Mouse (Mus musculus): ENCODE data around the gene Pcdh7. TPM values are rescaled to one million over a fixed set of nuclear protein-coding genes. Genes with fewer than 3 reads are reported as not detected.

Pcdh7 gene
- polyA plus RNA-seq, 1 experiment from 2014 or later: 16.5 TPM

GRCm38 (mm10) chr5:57774496-57774895, 56.7 kb downstream of the Pcdh7 start:
- Histone ChIP-seq H3K9ac (no peak overlapping the region), H3K9me3 (no peaks in the 10 kb centered on the region), H3K4me3 (no peak overlapping the region), H3K27ac (replicated peaks) (no peak overlapping the region), H3K36me3 (0 out of 2 replicates have a peak, but pooled peaks cover 2% of the 10 kb centered on the region), H3K4me1 (peaks cover 53% of the 10 kb centered on the region), H3K4me2 (no peak overlapping the region), H3K27me3 (replicated peaks) (no peaks in the 10 kb centered on the region)
- no peak for ATAC-seq (ENCODE audit: extremely low read depth, insufficient number of reproducible peaks, low FRiP score, low TSS enrichment)
- WGBS: 83% methylated on average over 2 of the region's 2 CpGs

GRCm38 (mm10) chr5:57778093-57778492, 60.3 kb downstream of the Pcdh7 start:
- Histone ChIP-seq H3K9ac (no peak overlapping the region), H3K9me3 (no peaks in the 10 kb centered on the region), H3K36me3 (no peaks in the 10 kb centered on the region), H3K4me1 (peaks cover 43% of the 10 kb centered on the region), H3K4me3 (no peak overlapping the region), H3K27ac (replicated peaks) (peak overlapping the region; percentile 61), H3K27me3 (replicated peaks) (no peaks in the 10 kb centered on the region), H3K4me2 (peak overlapping the region; percentile 26)
- WGBS: 15% methylated on average over 3 of the region's 3 CpGs
- ATAC-seq (ENCODE audit: extremely low read depth, insufficient number of reproducible peaks, low FRiP score, low TSS enrichment): no peak

- Histone ChIP-seq H3K4me2 (no peak overlapping the region), H3K4me3 (no peak overlapping the region), H3K36me3 (no peaks in the 10 kb centered on the region), H3K27me3 (replicated peaks) (no peaks in the 10 kb centered on the region), H3K9ac (no peak overlapping the region), H3K27ac (replicated peaks) (no peak overlapping the region), H3K9me3 (no peaks in the 10 kb centered on the region), H3K4me1 (peaks cover 39% of the 10 kb centered on the region)
- ATAC-seq (ENCODE audit: extremely low read depth, insufficient number of reproducible peaks, low FRiP score, low TSS enrichment): no peak
Measured at GRCm38 (mm10) chr5:57779951-57780350, 62.2 kb downstream of the Pcdh7 start.

GRCm38 (mm10) chr5:57780574-57780973, 62.8 kb downstream of the Pcdh7 start:
- Histone ChIP-seq H3K36me3 (no peaks in the 10 kb centered on the region), H3K4me3 (no peak overlapping the region), H3K4me2 (no peak overlapping the region), H3K4me1 (peaks cover 44% of the 10 kb centered on the region), H3K27me3 (replicated peaks) (no peaks in the 10 kb centered on the region), H3K9ac (no peak overlapping the region), H3K27ac (replicated peaks) (no peak overlapping the region; the same call in 1 of the 2 replicates), H3K9me3 (no peaks in the 10 kb centered on the region)
- 67% methylated on average over 4 of the region's 4 CpGs for WGBS
- no peak for ATAC-seq (ENCODE audit: extremely low read depth, insufficient number of reproducible peaks, low FRiP score, low TSS enrichment)

GRCm38 (mm10) chr5:57781950-57782349, 64.2 kb downstream of the Pcdh7 start:
- Histone ChIP-seq H3K4me2 (peak overlapping the region; percentile 18; the same call in 1 of the 2 replicates), H3K9ac (no peak overlapping the region), H3K27me3 (replicated peaks) (no peaks in the 10 kb centered on the region), H3K9me3 (no peaks in the 10 kb centered on the region), H3K4me1 (peaks cover 36% of the 10 kb centered on the region), H3K36me3 (no peaks in the 10 kb centered on the region), H3K27ac (replicated peaks) (peak overlapping the region; percentile 56), H3K4me3 (no peak overlapping the region)
- WGBS: 24% methylated on average over 5 of the region's 5 CpGs
- peak; percentile 73; the same call in 1 of the 2 replicates for ATAC-seq (ENCODE audit: extremely low read depth, insufficient number of reproducible peaks, low FRiP score, low TSS enrichment)

GRCm38 (mm10) chr5:57782546-57782945, 64.8 kb downstream of the Pcdh7 start:
- 71% methylated on average over 3 of the region's 3 CpGs for WGBS
- H3K9ac ChIP-seq: no peak overlapping the region
- no peaks in the 10 kb centered on the region for H3K36me3 ChIP-seq
- no peak overlapping the region for H3K4me2 ChIP-seq
- no peak overlapping the region for H3K27ac ChIP-seq (replicated peaks)
- H3K4me3 ChIP-seq: no peak overlapping the region
- no peak for ATAC-seq (ENCODE audit: extremely low read depth, insufficient number of reproducible peaks, low FRiP score, low TSS enrichment)
- H3K27me3 ChIP-seq (replicated peaks): no peaks in the 10 kb centered on the region
- H3K4me1 ChIP-seq: peaks cover 30% of the 10 kb centered on the region
- no peaks in the 10 kb centered on the region for H3K9me3 ChIP-seq

GRCm38 (mm10) chr5:57788775-57789509, 71.2 kb downstream of the Pcdh7 start:
- H3K9me3 ChIP-seq: no peaks in the 10 kb centered on the region
- no peak overlapping the region; the same call in 1 of the 2 replicates for H3K27ac ChIP-seq (replicated peaks)
- no peak overlapping the region for H3K9ac ChIP-seq
- H3K27me3 ChIP-seq (replicated peaks): no peaks in the 10 kb centered on the region
- H3K4me3 ChIP-seq: no peak overlapping the region
- peaks cover 11% of the 10 kb centered on the region for H3K4me1 ChIP-seq
- H3K36me3 ChIP-seq: no peaks in the 10 kb centered on the region
- no peak for ATAC-seq (ENCODE audit: extremely low read depth, insufficient number of reproducible peaks, low FRiP score, low TSS enrichment)
- no peak overlapping the region for H3K4me2 ChIP-seq
- WGBS: 64% methylated on average over 4 of the region's 4 CpGs

GRCm38 (mm10) chr5:57796337-57796736, 78.6 kb downstream of the Pcdh7 start:
- no peak for ATAC-seq (ENCODE audit: extremely low read depth, insufficient number of reproducible peaks, low FRiP score, low TSS enrichment)
- Histone ChIP-seq H3K27ac (replicated peaks) (no peak overlapping the region), H3K4me3 (no peak overlapping the region), H3K9ac (no peak overlapping the region), H3K27me3 (replicated peaks) (no peaks in the 10 kb centered on the region), H3K36me3 (no peaks in the 10 kb centered on the region), H3K4me1 (no peaks in the 10 kb centered on the region), H3K4me2 (no peak overlapping the region), H3K9me3 (no peaks in the 10 kb centered on the region)

GRCm38 (mm10) chr5:57797951-57798670, 80.3 kb downstream of the Pcdh7 start:
- Histone ChIP-seq H3K27ac (replicated peaks) (no peak overlapping the region), H3K27me3 (replicated peaks) (no peaks in the 10 kb centered on the region), H3K4me2 (no peak overlapping the region), H3K36me3 (no peaks in the 10 kb centered on the region), H3K4me3 (no peak overlapping the region), H3K9ac (no peak overlapping the region), H3K9me3 (no peaks in the 10 kb centered on the region), H3K4me1 (no peaks in the 10 kb centered on the region)
- 79% methylated on average over 7 of the region's 7 CpGs for WGBS
- ATAC-seq (ENCODE audit: extremely low read depth, insufficient number of reproducible peaks, low FRiP score, low TSS enrichment): no peak

- no peak overlapping the region for H3K9ac ChIP-seq
- 80% methylated on average over 3 of the region's 3 CpGs for WGBS
- peaks cover 12% of the 10 kb centered on the region for H3K4me1 ChIP-seq
- no peaks in the 10 kb centered on the region for H3K36me3 ChIP-seq
- H3K9me3 ChIP-seq: no peaks in the 10 kb centered on the region
- H3K27me3 ChIP-seq (replicated peaks): no peaks in the 10 kb centered on the region
- ATAC-seq (ENCODE audit: extremely low read depth, insufficient number of reproducible peaks, low FRiP score, low TSS enrichment): no peak
- H3K27ac ChIP-seq (replicated peaks): no peak overlapping the region
- H3K4me3 ChIP-seq: no peak overlapping the region
- no peak overlapping the region for H3K4me2 ChIP-seq
Measured at GRCm38 (mm10) chr5:57803108-57803507, 85.3 kb downstream of the Pcdh7 start.

- 87% methylated on average over 5 of the region's 5 CpGs for WGBS
- Histone ChIP-seq H3K4me1 (peaks cover 12% of the 10 kb centered on the region), H3K9me3 (no peaks in the 10 kb centered on the region), H3K9ac (no peak overlapping the region), H3K27me3 (replicated peaks) (no peaks in the 10 kb centered on the region), H3K27ac (replicated peaks) (no peak overlapping the region), H3K36me3 (no peaks in the 10 kb centered on the region), H3K4me3 (no peak overlapping the region), H3K4me2 (no peak overlapping the region)
- no peak for ATAC-seq (ENCODE audit: extremely low read depth, insufficient number of reproducible peaks, low FRiP score, low TSS enrichment)
Measured at GRCm38 (mm10) chr5:57803890-57804289, 86.1 kb downstream of the Pcdh7 start.

GRCm38 (mm10) chr5:57807350-57807749, 89.6 kb downstream of the Pcdh7 start:
- H3K27me3 ChIP-seq (replicated peaks): no peaks in the 10 kb centered on the region
- WGBS: 43% methylated on average over 2 of the region's 2 CpGs
- H3K9me3 ChIP-seq: no peaks in the 10 kb centered on the region
- H3K4me2 ChIP-seq: no peak overlapping the region
- H3K4me1 ChIP-seq: peaks cover 12% of the 10 kb centered on the region
- H3K4me3 ChIP-seq: no peak overlapping the region
- no peak overlapping the region for H3K27ac ChIP-seq (replicated peaks)
- no peaks in the 10 kb centered on the region for H3K36me3 ChIP-seq
- no peak for ATAC-seq (ENCODE audit: extremely low read depth, insufficient number of reproducible peaks, low FRiP score, low TSS enrichment)
- H3K9ac ChIP-seq: no peak overlapping the region

All from heart, embryonic 13.5 days (tissue).